ENCODE assay signal across 30 mouse cellular contexts in genomic region chr1:121497093-121497492, GRCm38 (mm10). TPM values are rescaled to one million over a fixed set of nuclear protein-coding genes. Genes with fewer than 3 reads are reported as not detected.
DNase-seq lines count a peak whose midpoint lies in the region; ATAC-seq and TF ChIP-seq lines count a peak whose summit lies in the region.
"Had no signal": no experiment of that assay in that cellular context is flagged by ENCODE, and none has a peak within 500 bp of the region (broad histone marks: within the 10 kb centered on the region; RNA-seq: fewer than 3 reads in every experiment).

No protein-coding gene starts in this region.

- 90% methylated on average over 4 of the region's 4 CpGs for WGBS in liver, embryonic 11.5 days
- WGBS in liver, postnatal 0 days (ENCODE audit: insufficient replicate concordance), result 88% methylated on average over 4 of the region's 4 CpGs
- WGBS in liver, embryonic 15.5 days (ENCODE audit: insufficient replicate concordance), result 72% methylated on average over 4 of the region's 4 CpGs

- no peak for TF ChIP-seq CTCF in liver, postnatal 0 days (IDR thresholded peaks at IDR 0.05; ENCODE audit: low read depth)

- H3K36me3 ChIP-seq in liver, embryonic 11.5 days (ENCODE audit: control insufficient read depth, insufficient read depth, low read length), result peaks cover 23% of the 10 kb centered on the region
- peaks cover 65% of the 10 kb centered on the region for H3K36me3 ChIP-seq in liver, postnatal 0 days (replicated peaks; ENCODE audit: insufficient read depth, low read length)
- H3K36me3 ChIP-seq in liver, embryonic 15.5 days (replicated peaks), result peaks cover 38% of the 10 kb centered on the region

- no peaks in the 10 kb centered on the region for H3K9me3 ChIP-seq in liver, embryonic 11.5 days (ENCODE audit: control insufficient read depth, low read length)
- H3K9me3 ChIP-seq in liver, postnatal 0 days (ENCODE audit: low read length), result no peaks in the 10 kb centered on the region
- H3K9me3 ChIP-seq in liver, embryonic 15.5 days (replicated peaks), result no peaks in the 10 kb centered on the region
- H3K9me3 ChIP-seq: forebrain, embryonic 13.5 days; heart, embryonic 10.5 days had no signal

- no peaks in the 10 kb centered on the region for H3K4me1 ChIP-seq in liver, embryonic 11.5 days (replicated peaks; ENCODE audit: control insufficient read depth, insufficient read depth, low read length)
- H3K4me1 ChIP-seq in liver, postnatal 0 days (ENCODE audit: insufficient read depth), result no peaks in the 10 kb centered on the region
- no peaks in the 10 kb centered on the region for H3K4me1 ChIP-seq in liver, embryonic 15.5 days (replicated peaks)
- H3K4me1 ChIP-seq: forebrain, embryonic 13.5 days; heart, embryonic 10.5 days; hindbrain, embryonic 10.5 days had no signal

- H3K4me2 ChIP-seq in liver, embryonic 11.5 days, result no peak overlapping the region
- H3K4me2 ChIP-seq in liver, postnatal 0 days (ENCODE audit: low read depth, low read length), result no peak overlapping the region
- no peak overlapping the region for H3K4me2 ChIP-seq in liver, embryonic 15.5 days
- H3K4me2 ChIP-seq: forebrain, embryonic 13.5 days; hindbrain, embryonic 14.5 days had no signal

- TF ChIP-seq EP300 in liver, postnatal 0 days (IDR thresholded peaks at IDR 0.05; ENCODE audit: low read depth), result no peak

- no peak overlapping the region for H3K4me3 ChIP-seq in liver, embryonic 11.5 days (ENCODE audit: low read depth, low read length)
- no peak overlapping the region for H3K4me3 ChIP-seq in liver, postnatal 0 days (ENCODE audit: low read depth, low read length)
- H3K4me3 ChIP-seq in liver, embryonic 15.5 days (replicated peaks), result no peak overlapping the region
- H3K4me3 ChIP-seq: forebrain, embryonic 13.5 days; heart, adult 2 months; heart, embryonic 10.5 days; hindbrain, embryonic 10.5 days had no signal

- H3K27me3 ChIP-seq in liver, embryonic 11.5 days (replicated peaks; ENCODE audit: control insufficient read depth, insufficient read depth, low read length), result no peaks in the 10 kb centered on the region
- no peaks in the 10 kb centered on the region for H3K27me3 ChIP-seq in liver, postnatal 0 days (ENCODE audit: insufficient read depth, low read length)
- no peaks in the 10 kb centered on the region for H3K27me3 ChIP-seq in liver, embryonic 15.5 days
- H3K27me3 ChIP-seq: forebrain, embryonic 13.5 days had no signal

- H3K27ac ChIP-seq in liver, embryonic 11.5 days (ENCODE audit: low read depth, low read length), result no peak overlapping the region
- H3K27ac ChIP-seq in liver, postnatal 0 days (ENCODE audit: low read depth), result no peak overlapping the region
- H3K27ac ChIP-seq in liver, embryonic 15.5 days (replicated peaks), result no peak overlapping the region
- H3K27ac ChIP-seq: forebrain, embryonic 13.5 days; heart, adult 2 months; heart, embryonic 10.5 days; hindbrain, embryonic 10.5 days; hindbrain, embryonic 14.5 days; hindbrain, postnatal 0 days had no signal

- no peak overlapping the region for H3K9ac ChIP-seq in liver, embryonic 11.5 days (ENCODE audit: low read depth, low read length)
- H3K9ac ChIP-seq in liver, postnatal 0 days (replicated peaks), result no peak overlapping the region
- no peak overlapping the region for H3K9ac ChIP-seq in liver, embryonic 15.5 days
- H3K9ac ChIP-seq: forebrain, embryonic 13.5 days; hindbrain, embryonic 14.5 days had no signal

- no peak for DNase-seq in liver, embryonic 11.5 days (ENCODE audit: low spot score)
- no peak for DNase-seq in liver, postnatal 0 days
- DNase-seq in cerebellum, postnatal 4 days (ENCODE audit: low spot score in 2 of 2), result no peak
- DNase-seq: adrenal gland, adult 8-10 months; adrenal gland, postnatal 25 days; B cell, adult 2 months; cerebellum, adult 11-12 months; cerebellum, adult 8-10 months; cerebellum, postnatal 10 days; cerebellum, postnatal 36 days; gastrocnemius, postnatal 10 days; gastrocnemius, postnatal 36 days; heart, adult 2 months; heart, postnatal 36 days had no signal

- ATAC-seq in liver, embryonic 11.5 days (replicated peaks; ENCODE audit: low FRiP score), result peak; percentile 60
- ATAC-seq in liver, postnatal 0 days, result no peak
- peak; percentile 39; the same call in 1 of the 2 replicates for ATAC-seq in erythroid progenitor cell, adult 5-6 weeks (replicated peaks; ENCODE audit: low FRiP score, poor library complexity, severe bottlenecking)
- peak; percentile 51; the same call in 1 of the 2 replicates for ATAC-seq in liver, embryonic 15.5 days (ENCODE audit: insufficient read depth)
- peak; percentile 62 for ATAC-seq in megakaryocyte-erythroid progenitor cell, adult 5-6 weeks (replicated peaks; ENCODE audit: low FRiP score, low TSS enrichment, poor library complexity, severe bottlenecking)
- no peak for ATAC-seq in CD4-positive, CD25-positive, alpha-beta regulatory T cell, adult 4 months
- ATAC-seq: forebrain, embryonic 13.5 days; forebrain, embryonic 16.5 days; hindbrain, postnatal 0 days; inflammation-experienced regulatory T-cells, adult 6 months had no signal

RNA-seq across cellular contexts. Expression of gene Htr5b, which starts 31.2 kb away (rescaled TPM):
- polyA plus RNA-seq in liver, embryonic 11.5 days (2014; fragmentation: Nextera tagmentation; extraction: Ambion mirVana), result not detected in 2 replicates
- not detected in 2 replicates for polyA plus RNA-seq in liver, postnatal 0 days (2015; fragmentation: Nextera tagmentation; extraction: Ambion mirVana)
- not detected in 2 replicates for total RNA-seq in erythroid progenitor cell, adult 5-6 weeks (2015; ENCODE audit: low replicate concordance)
- total RNA-seq in erythroid progenitor cell, adult 5-6 weeks (2017; ENCODE audit: low replicate concordance), result not detected in 2 replicates
- not detected in 2 replicates for polyA plus RNA-seq in liver, embryonic 15.5 days (2015; fragmentation: Nextera tagmentation; extraction: Ambion mirVana)
- total RNA-seq in megakaryocyte-erythroid progenitor cell, adult 5-6 weeks (2014; fragmentation: Nextera tagmentation), result not detected in 2 replicates
- not detected in 2 replicates for total RNA-seq in megakaryocyte-erythroid progenitor cell, adult 5-6 weeks (2017)
- polyA plus RNA-seq in CD4-positive, CD25-positive, alpha-beta regulatory T cell, adult 4 months (2017; shearing (Covaris generic)), result under 1 TPM in 1 of 2 experiments, not detected in 1; 0.42 TPM
- total RNA-seq: adrenal gland, adult 8-10 months; adrenal gland, postnatal 25 days; gastrocnemius, adult 18-20 months; gastrocnemius, postnatal 10 days; gastrocnemius, postnatal 36 days; granulocyte monocyte progenitor cell, adult 5-6 weeks; heart, adult 2 months; heart, postnatal 36 days; MEL had no signal
- polyA plus RNA-seq: forebrain, embryonic 13.5 days; heart, adult 2 months; heart, embryonic 14.5 days; heart, postnatal 0 days; inflammation-experienced regulatory T-cells, adult 6 months had no signal

Comparison
In these comparisons a context has a peak if more than half of its experiments do, and no peak if none do; other contexts are left out.
1. ATAC-seq: peak in liver, embryonic 11.5 days (single experiment), erythroid progenitor cell, adult 5-6 weeks (single experiment), liver, embryonic 15.5 days (single experiment) and megakaryocyte-erythroid progenitor cell, adult 5-6 weeks (single experiment); none in liver, postnatal 0 days (single experiment) and CD4-positive, CD25-positive, alpha-beta regulatory T cell, adult 4 months (single experiment).